26 mouse cellular contexts compared by ENCODE assay signal in genomic region chr4:120150345-120150920, GRCm38 (mm10). TPM values are rescaled to one million over a fixed set of nuclear protein-coding genes. Genes with fewer than 3 reads are reported as not detected.
"Had no signal": no experiment of that assay in that cellular context is flagged by ENCODE, and none has a peak within 500 bp of the region (broad histone marks: within the 10 kb centered on the region; RNA-seq: fewer than 3 reads in every experiment).

No protein-coding gene starts in this region.

- H3K27ac ChIP-seq: limb, embryonic 10.5 days; limb, embryonic 13.5 days; liver, embryonic 12.5 days; liver, embryonic 15.5 days; lung, embryonic 15.5 days; midbrain, embryonic 12.5 days; midbrain, embryonic 15.5 days; neural tube, embryonic 13.5 days; stomach, embryonic 15.5 days had no signal

- ATAC-seq: liver, embryonic 12.5 days; midbrain, embryonic 15.5 days had no signal

- DNase-seq: kidney, adult 9 months; kidney, postnatal 14 days; kidney, postnatal 4 days; liver; lung, adult 18-20 months; lung, postnatal 10 days; lung, postnatal 36 days; retina, postnatal 1 day; right cerebral cortex, postnatal 25 days; spleen, adult 18-20 months; thymus, postnatal 25 days had no signal

- H3K27me3 ChIP-seq: lung, embryonic 15.5 days; midbrain, embryonic 15.5 days; stomach, embryonic 15.5 days had no signal

- H3K36me3 ChIP-seq: limb, embryonic 10.5 days; limb, embryonic 13.5 days; liver, embryonic 12.5 days; liver, embryonic 15.5 days; lung, embryonic 15.5 days; midbrain, embryonic 12.5 days; midbrain, embryonic 15.5 days; neural tube, embryonic 13.5 days; stomach, embryonic 15.5 days had no signal

- H3K4me2 ChIP-seq: limb, embryonic 13.5 days; liver, embryonic 12.5 days; liver, embryonic 15.5 days; lung, embryonic 15.5 days; midbrain, embryonic 12.5 days; midbrain, embryonic 15.5 days; neural tube, embryonic 13.5 days; stomach, embryonic 15.5 days had no signal

- H3K4me3 ChIP-seq: limb, embryonic 10.5 days; limb, embryonic 13.5 days; liver, embryonic 12.5 days; liver, embryonic 15.5 days; lung, embryonic 15.5 days; megakaryocyte, embryonic 14.5 days; midbrain, embryonic 12.5 days; midbrain, embryonic 15.5 days; neural tube, embryonic 13.5 days; stomach, embryonic 15.5 days had no signal

- H3K9me3 ChIP-seq: limb, embryonic 10.5 days; limb, embryonic 13.5 days; liver, embryonic 12.5 days; liver, embryonic 15.5 days; lung, embryonic 15.5 days; megakaryocyte, embryonic 14.5 days; midbrain, embryonic 12.5 days; midbrain, embryonic 15.5 days; neural tube, embryonic 13.5 days; stomach, embryonic 15.5 days had no signal

RNA-seq across cellular contexts. Expression of gene Edn2, which starts 10.6 kb away (rescaled TPM):
- total RNA-seq: layer of hippocampus, adult 18-20 months; layer of hippocampus, postnatal 25 days; left cerebral cortex, adult 18-20 months; left cerebral cortex, postnatal 25 days; neutrophil, adult 5-6 weeks had no signal
- polyA plus RNA-seq: limb, embryonic 10.5 days; liver, embryonic 15.5 days; midbrain, embryonic 12.5 days had no signal
